Mouse (Mus musculus) cortical plate, adult 2 months (tissue): ENCODE measurements around the gene Rab8b.

Source experiments
- CTCF ChIP-seq: fragments of 200-500 bp; IDR thresholded peaks from 2 replicates; pipeline ENCODE4 v1.5.1; 2011; ENCODE audit warnings: mild to moderate bottlenecking, control low read depth, low read length; ENCODE audit not compliant: insufficient read depth; ENCODE audit errors: extremely low read depth
- POLR2A ChIP-seq: fragments of 200-500 bp; IDR thresholded peaks from 2 replicates; pipeline ENCODE4 v1.6.1; 2011; ENCODE audit warnings: mild to moderate bottlenecking, low read length, control low read depth; ENCODE audit not compliant: insufficient read depth; ENCODE audit errors: extremely low read depth

DNA sequence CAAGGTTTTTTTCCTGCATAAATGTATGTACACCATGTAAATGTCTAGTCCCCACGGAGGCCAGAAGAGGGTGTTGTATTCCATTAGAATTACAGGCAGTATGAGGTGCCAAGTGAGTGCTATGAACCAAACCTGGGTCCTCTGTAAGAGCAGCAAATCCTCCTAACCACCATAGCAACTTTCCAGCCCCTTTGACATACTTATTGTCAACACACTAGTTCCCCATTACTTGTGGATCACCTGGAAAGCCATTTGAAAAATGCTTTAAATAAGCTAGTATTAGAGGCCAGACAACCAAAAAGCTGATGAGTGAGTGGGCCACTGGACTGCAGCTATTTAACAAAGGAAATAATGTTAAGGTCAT is 1.6 kb downstream of the Rab8b start:
- no peak for TF ChIP-seq CTCF
- no peak for TF ChIP-seq POLR2A
